Mouse (Mus musculus): Measurements from ENCODE around the gene Magi1. TPM values are rescaled to one million over a fixed set of nuclear protein-coding genes. Genes with fewer than 3 reads are reported as not detected.
"Not testable (repeated sequence)": the region's sequence is repeated elsewhere in the genome, so short reads cannot be mapped to it uniquely, and the experiment has no call there.

Gene Magi1
- total RNA-seq, 2 experiments from 2014 or later: 27.2 to 29.0 TPM

DNA sequence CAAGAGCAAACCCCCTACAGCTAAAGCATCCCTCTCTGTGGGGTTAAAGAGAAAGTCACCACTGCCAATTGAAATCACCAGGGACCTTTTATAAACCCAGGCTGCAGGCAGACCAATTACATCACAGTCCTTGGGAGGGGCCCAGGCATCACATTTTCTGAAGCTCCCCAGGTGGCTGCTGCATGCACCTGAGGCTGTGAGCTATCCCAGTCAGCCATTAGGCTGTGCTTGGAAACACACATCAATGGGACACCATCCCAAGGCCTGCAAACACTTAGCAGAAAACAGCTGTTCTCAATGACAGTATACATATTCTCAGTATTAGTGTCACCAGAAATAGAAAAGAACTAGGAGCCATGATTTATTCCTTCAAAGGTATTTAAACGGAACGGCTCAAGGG lies 617.0 kb downstream of the Magi1 start:
- DNase-seq (ENCODE audit: low spot score in 2 of 2): no peak

DNA sequence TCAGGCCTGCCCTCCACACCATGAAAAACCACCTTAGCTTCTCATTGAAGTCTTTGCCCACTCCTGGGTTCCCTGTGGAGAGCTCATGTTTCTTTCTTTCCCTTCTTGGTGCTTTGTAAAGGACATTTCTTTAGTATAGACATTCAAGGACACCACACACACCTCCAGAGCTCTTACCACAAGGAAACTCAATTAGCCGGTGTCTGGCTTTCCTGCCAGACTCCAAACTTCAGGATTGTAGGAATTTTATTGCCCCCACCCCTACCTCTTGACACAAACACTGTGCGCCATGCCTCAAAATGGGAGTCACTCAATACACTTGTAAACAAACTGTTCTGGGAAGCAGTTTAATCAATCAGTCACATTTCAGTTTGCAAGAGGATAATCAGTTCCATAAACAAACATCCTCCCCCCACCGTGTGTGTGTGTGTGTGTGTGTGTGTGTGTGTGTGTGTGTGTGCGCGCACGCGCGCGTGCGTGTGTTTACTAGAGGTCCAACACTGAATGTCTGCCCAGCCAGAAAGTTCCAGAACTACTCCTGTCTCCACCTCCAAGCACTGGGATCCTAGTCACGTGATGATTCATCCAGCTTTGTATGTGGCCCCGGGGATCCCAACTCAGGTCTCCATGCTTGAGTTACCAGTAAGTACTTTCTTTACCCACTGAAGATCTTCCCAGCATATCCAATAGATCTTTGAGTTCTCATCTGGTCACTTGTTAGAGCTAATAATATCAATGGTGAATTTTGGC lies 618.5 kb downstream of the Magi1 start:
- no peak for DNase-seq (ENCODE audit: low spot score in 2 of 2)

DNA sequence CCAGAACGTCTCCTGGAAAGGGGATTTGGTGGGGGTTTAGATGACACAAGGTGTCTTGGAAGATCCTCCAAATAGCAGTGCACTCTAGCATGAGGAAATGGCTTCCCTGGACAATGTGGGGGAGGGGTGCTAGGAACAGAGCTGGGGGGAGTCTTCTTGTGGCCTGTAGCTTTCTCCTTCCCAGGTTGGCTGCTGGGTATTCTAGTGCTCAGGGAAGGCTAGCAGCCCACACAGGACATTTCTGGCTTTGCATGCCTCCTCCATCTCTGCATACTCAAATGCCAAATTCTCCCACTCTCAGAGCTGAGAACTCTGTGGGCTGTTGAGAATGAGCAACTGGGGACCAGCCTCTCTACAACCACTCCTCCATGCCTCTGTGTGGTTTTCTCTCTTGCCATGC lies 622.6 kb downstream of the Magi1 start:
- DNase-seq (ENCODE audit: low spot score in 2 of 2): no peak

DNA sequence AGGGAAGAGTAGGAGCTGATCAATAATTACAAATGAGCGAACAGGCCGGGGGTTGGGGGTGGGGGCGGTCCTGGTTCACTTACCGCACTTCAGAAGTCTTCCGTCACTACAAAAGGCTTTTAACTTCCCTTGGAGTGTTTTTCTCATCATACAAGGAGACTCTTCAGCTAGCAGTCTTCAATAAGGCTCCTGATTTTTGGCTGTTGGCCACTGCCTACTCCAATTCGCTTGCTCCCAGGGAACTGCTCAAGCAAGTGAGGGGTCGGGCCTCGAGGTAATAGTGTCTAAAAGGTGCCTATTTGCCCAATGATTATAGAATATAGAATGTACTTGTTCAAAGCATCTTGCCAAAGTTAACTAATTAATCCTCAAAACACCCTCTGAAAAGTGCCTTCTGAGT lies 624.2 kb downstream of the Magi1 start:
- DNase-seq (ENCODE audit: low spot score in 2 of 2): no peak

DNA sequence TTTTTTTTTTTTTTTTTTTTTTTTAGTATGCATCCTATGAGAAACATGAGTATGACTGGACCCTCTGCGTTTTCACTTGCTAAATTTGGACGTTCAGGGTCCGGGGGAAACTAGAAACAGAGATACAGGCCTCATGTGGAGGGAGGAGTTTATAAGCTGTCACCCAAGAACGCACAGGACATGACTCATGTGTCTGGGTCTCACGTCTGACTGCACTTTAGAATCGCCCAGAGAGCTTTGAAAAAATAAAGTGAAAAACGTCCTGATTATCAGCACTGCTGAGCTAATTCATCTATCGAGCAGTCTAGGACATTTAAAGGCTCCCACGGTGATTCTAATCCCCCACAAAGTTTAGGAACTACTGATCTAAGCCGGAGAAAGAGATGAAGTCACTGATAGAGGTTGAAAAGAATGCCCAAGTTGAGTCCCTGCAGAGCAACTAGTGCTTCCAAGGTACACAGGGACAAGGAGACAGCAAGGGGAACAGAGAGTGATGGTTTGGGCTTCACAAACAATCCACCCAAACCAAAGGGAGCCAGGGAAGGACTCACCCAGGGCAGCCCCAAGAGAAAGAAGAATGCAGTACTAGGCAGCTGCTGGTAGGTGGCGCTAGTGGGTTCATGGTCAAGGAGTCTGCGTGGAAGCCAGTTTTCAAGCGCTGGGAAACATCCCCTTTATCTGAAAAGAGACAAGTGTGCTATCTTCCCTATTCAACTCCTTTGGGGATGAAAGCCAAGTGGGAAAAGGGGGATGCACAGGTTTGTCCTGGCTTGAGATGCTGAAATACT lies 626.3 kb downstream of the Magi1 start:
- peak; percentile 35 to 56 for DNase-seq (ENCODE audit: low spot score in 2 of 2)

DNA sequence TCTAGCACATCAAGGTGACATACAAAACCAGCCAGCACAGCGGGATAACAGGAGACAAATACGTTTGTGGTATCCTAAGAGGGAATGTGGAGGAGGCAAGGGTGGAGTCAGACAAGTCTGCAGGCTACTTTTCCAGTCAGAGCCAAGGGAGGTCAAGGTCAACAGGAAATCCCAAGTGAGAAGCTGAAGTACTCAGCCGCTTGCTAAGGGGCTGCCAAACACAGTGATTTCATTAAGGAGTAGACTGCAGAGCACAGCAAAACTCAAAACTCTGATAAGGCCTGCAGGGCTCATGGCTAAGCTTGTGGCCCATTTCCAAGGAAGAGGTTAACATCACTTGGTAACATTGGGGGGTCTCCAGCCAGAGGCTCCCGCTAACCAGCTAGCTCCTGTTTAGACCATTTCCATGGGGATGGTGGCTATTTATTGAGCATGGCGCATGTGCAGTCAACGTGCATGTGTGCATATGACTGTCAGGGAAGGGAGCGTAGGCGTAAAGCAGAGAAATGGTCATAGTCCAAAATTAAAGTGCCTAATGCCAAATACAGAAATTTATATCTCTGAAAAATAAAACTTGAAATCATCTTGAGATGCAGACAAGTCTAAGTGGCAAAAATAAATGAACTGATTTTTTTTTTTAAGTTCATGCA lies 635.0 kb downstream of the Magi1 start:
- no peak for DNase-seq (ENCODE audit: low spot score in 2 of 2)

DNA sequence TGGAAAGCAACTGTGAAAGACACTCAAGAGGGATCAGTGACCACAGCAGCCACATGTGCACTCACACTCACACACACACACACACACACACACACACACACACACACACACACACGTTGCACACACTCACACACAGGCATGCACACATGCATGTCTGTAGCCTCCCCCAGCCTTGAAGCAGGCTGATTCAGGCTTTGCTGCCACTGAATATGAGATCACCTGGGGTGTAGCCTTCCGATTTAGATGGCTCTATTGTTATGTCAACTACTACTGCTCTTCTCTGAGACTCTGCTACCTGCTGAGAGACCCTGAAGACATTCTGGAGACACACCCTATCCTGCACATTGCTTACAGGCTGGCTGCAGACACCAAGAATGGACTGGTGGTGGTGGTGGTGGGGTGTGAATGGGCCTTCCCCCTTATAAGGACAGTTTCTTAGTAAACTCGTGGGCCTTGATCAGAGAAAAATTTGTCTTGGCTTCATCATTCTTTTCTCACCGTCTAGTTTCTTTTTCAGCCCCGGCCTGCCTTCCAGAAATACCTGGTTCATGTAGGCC lies 653.9 kb downstream of the Magi1 start:
- not testable (repeated sequence) for DNase-seq (ENCODE audit: low spot score in 2 of 2)

DNA sequence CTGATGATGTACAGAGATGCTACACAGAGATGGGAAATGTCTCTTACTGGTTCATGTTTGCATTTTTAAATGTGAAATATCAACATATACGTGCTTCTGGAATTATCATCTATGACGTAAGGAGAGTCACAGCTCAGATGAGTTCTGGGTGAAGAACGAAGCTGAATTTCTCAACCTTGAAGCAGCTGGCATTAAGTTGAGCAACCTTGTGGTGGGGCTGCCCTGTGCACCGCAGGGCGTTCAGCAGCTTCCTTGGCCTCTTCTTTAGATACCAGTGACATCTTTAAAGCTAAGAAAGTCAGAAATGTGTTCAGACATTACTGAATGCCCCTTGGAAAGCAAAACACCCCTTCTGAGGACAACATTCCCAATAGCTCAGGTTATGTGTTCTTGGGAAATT lies 656.5 kb downstream of the Magi1 start:
- no peak for DNase-seq (ENCODE audit: low spot score in 2 of 2)

Other genes starting within 250 kb of the Magi1 start
- gene Slc25a26, start 216.4 kb upstream of the Magi1 start, total RNA-seq (2021): 10 to 100 TPM; 12.4 to 15.9 TPM